Mouse (Mus musculus) T-helper 1 cell (primary cell): Measurements from ENCODE around the gene Sf3a2.

Experiments used
- in situ Hi-C: fragments of 300-600 bp; cut with MboI, MseI; formaldehyde crosslinking; loops from one replicate; pipeline ENCODE4 v1.15.1; 2025; ENCODE audit warnings: high pct_unique_total_duplicates

The Sf3a2 gene

GRCm38 (mm10) chr10:80823847-80824643, 26.0 kb downstream of the Sf3a2 start:
- in situ Hi-C loops, result loop anchor here (10.0 kb wide), 1 partner anchor 551 kb away; the partner anchor contains the start of gene Fzr1

- in situ Hi-C loops, result loop anchor here (5.0 to 10.0 kb wide), 2 partner anchors 52 to 550 kb away; partner anchors contain the start of gene Fzr1
Observed at GRCm38 (mm10) chr10:80824827-80825226, 26.8 kb downstream of the Sf3a2 start.

- in situ Hi-C loops, result loop anchor here (5.0 to 10.0 kb wide), 2 partner anchors 51 to 548 kb away; partner anchors contain the start of gene Fzr1
Observed at GRCm38 (mm10) chr10:80826151-80827062, 28.4 kb downstream of the Sf3a2 start, which contains the start of gene Oaz1. TSS of gene Oaz1 (plus strand) at chr10:80826656.

- in situ Hi-C loops, result loop anchor here (5.0 to 10.0 kb wide), 2 partner anchors 50 to 548 kb away; partner anchors contain the start of gene Fzr1
Observed at GRCm38 (mm10) chr10:80827063-80827869, 29.3 kb downstream of the Sf3a2 start.

GRCm38 (mm10) chr10:80827870-80828420, 29.9 kb downstream of the Sf3a2 start:
- in situ Hi-C loops, result loop anchor here (5.0 to 10.0 kb wide), 2 partner anchors 49 to 547 kb away; partner anchors contain the start of gene Fzr1

- in situ Hi-C loops, result loop anchor here (5.0 to 10.0 kb wide), 2 partner anchors 49 to 546 kb away; partner anchors contain the start of gene Fzr1
Observed at GRCm38 (mm10) chr10:80828587-80828986, 30.6 kb downstream of the Sf3a2 start.

GRCm38 (mm10) chr10:80829359-80830278, 31.6 kb downstream of the Sf3a2 start:
- in situ Hi-C loops, result loop anchor here (5.0 to 10.0 kb wide), 2 partner anchors 48 to 545 kb away; partner anchors contain the start of gene Fzr1

GRCm38 (mm10) chr10:80831136-80831535, 33.1 kb downstream of the Sf3a2 start:
- in situ Hi-C loops, result no loop called here

- in situ Hi-C loops, result no loop called here
Observed at GRCm38 (mm10) chr10:80832818-80833217, 34.8 kb downstream of the Sf3a2 start.

GRCm38 (mm10) chr10:80835617-80836016, 37.6 kb downstream of the Sf3a2 start:
- in situ Hi-C loops, result no loop called here

GRCm38 (mm10) chr10:80836949-80837379, 39.0 kb downstream of the Sf3a2 start:
- in situ Hi-C loops, result no loop called here

- in situ Hi-C loops, result no loop called here
Observed at GRCm38 (mm10) chr10:80837827-80838226, 39.8 kb downstream of the Sf3a2 start.

- in situ Hi-C loops, result no loop called here
Observed at GRCm38 (mm10) chr10:80838346-80838912, 40.4 kb downstream of the Sf3a2 start.

- in situ Hi-C loops, result no loop called here
Observed at GRCm38 (mm10) chr10:80839848-80840247, 41.9 kb downstream of the Sf3a2 start.

GRCm38 (mm10) chr10:80841685-80842084, 43.7 kb downstream of the Sf3a2 start:
- in situ Hi-C loops, result no loop called here

- in situ Hi-C loops, result no loop called here
Observed at GRCm38 (mm10) chr10:80842334-80842733, 44.3 kb downstream of the Sf3a2 start.

- in situ Hi-C loops, result no loop called here
Observed at GRCm38 (mm10) chr10:80843087-80843930, 45.3 kb downstream of the Sf3a2 start.

- in situ Hi-C loops, result no loop called here
Observed at GRCm38 (mm10) chr10:80843931-80844547, 46.0 kb downstream of the Sf3a2 start, which contains the start of gene Lingo3. TSS of gene Lingo3 (minus strand) at chr10:80844039.
